Mouse (Mus musculus) embryo, embryonic 10.5 days (tissue): ENCODE measurements around the gene Cxcl16.
"Not testable (repeated sequence)": the region's sequence is repeated elsewhere in the genome, so short reads cannot be mapped to it uniquely, and the experiment has no call there.

Experiments used
- DNase-seq: peaks from one replicate; pipeline ENCODE4 v3.0.0-alpha.2; 2015; ENCODE audit warnings: low spot score

The Cxcl16 gene

GRCm38 (mm10) chr11:70459601-70460101, at the start of gene Cxcl16:
Gene Cxcl16 (minus strand): TSS chr11:70459984.
- peak; percentile 9 for DNase-seq

- no peak for DNase-seq
Measured at GRCm38 (mm10) chr11:70506962-70507515, 47.3 kb upstream of the Cxcl16 start.

- peak; percentile 82 for DNase-seq
Measured at GRCm38 (mm10) chr11:70506385-70506784, 46.6 kb upstream of the Cxcl16 start.

DNA sequence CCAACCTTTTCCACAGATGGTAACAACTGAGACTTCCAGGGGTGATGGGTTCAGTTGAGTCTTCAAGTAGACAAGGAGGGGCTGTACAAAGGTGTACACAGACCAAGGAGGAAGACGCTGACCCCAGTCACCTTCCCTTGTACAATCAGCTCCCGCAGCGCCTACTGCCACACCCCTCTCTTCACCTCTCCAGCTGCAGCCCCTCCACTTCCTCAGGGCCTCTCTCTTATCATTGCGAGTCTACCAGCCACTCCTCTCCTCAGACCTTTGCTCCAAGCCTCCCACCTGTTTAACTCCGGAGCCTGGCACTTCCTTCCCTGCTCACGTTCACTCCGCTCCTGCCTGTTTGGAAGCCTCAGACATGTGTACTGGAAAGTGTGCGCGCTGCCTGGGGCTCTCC, 45.2 kb upstream of the Cxcl16 start, which contains the start of gene Tm4sf5:
Tm4sf5 (plus strand) TSS at position 275 of the 400 bp plus-strand sequence.
- DNase-seq, result no peak

DNA sequence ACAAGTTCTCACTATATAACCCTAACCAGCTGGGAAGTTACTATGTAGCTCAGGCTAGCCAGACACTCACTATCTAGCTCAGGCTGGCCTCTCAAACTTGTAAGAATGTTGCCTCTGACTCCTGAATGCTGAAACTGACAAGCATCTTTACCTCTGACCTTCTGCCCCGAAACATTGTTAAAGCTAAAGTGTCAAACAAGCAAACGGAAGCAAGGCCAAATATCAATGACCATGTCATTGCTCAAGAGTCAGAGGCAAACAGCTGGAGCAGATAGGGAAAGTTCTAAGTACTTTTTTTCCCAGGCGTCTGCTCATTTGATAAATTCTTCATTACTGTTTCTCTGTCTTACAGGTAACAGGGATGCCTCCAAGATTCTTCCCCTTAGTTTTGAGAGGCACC, 42.2 kb upstream of the Cxcl16 start:
- no peak for DNase-seq

- DNase-seq, result no peak
Measured at GRCm38 (mm10) chr11:70500476-70500812, 40.7 kb upstream of the Cxcl16 start.

GRCm38 (mm10) chr11:70499566-70500475, 40.0 kb upstream of the Cxcl16 start:
- no peak for DNase-seq

DNA sequence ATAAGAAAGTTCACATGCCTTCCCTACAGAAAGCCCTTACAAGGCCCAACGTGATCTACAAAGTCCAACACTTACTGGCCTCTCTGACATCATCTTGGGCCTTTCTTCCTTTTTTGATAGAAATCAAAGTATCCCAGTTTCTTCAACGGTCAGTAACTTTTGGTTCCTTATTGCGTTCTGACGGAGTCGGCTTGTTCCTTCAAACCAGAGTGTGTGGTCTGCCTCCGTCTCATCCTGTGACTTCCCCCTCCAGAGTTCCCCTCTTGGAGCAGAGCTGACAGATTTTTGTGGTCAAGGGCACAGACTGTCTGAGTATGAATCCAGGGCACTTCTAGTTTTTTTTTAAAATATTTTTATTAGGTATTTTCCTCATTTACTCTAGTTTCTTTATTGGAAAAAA, 29.9 kb upstream of the Cxcl16 start:
- no peak for DNase-seq

- DNase-seq, result no peak
Measured at GRCm38 (mm10) chr11:70489138-70489537, 29.4 kb upstream of the Cxcl16 start.

- DNase-seq, result no peak
Measured at GRCm38 (mm10) chr11:70487816-70488215, 28.0 kb upstream of the Cxcl16 start.

DNA sequence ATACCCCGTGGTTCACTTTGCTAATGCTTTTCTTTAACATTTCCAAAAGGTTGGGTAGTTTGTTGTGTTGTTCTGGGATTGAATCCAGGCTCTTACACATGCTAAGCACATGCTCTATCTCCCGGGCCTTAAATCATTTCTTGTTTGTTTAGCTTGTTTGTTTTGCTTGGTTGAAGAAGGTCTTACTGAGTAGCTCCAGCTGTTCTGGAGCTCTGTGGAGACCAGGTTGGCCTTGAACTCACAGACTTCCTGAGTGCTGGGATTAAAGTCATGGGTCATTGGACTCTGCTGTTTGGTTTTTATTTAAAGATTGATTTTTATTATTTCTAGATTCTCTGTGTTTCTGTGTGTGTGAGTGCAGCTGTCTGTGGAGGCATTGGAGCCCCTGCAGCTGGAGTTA, 25.7 kb upstream of the Cxcl16 start:
- DNase-seq, result no peak

GRCm38 (mm10) chr11:70474872-70475534, 15.2 kb upstream of the Cxcl16 start:
- DNase-seq, result no peak

DNA sequence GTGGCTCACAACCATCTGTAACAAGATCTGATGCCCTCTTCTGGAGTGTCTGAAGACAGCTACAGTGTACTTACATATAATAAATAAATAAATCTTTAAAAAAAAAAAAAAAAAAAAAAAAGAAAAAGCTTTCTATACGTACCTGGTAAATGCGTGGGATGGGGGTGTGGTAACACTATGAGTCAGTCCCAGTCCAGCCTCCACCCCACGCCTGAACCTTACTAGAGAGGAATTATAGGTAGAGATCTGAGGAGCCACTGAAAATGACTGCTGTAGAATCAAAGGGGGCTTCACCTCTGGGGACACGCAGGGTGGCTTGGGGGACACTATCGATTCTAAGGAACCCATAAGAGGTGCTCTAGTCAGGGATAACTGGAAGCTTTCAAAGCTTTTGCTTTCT, 13.5 kb upstream of the Cxcl16 start:
- DNase-seq, result not testable (repeated sequence)

GRCm38 (mm10) chr11:70472716-70473115, 12.9 kb upstream of the Cxcl16 start:
- no peak for DNase-seq

- DNase-seq, result no peak
Measured at GRCm38 (mm10) chr11:70469764-70470163, 10.0 kb upstream of the Cxcl16 start.

- no peak for DNase-seq
Measured at GRCm38 (mm10) chr11:70467902-70468619, 8.3 kb upstream of the Cxcl16 start.

DNA sequence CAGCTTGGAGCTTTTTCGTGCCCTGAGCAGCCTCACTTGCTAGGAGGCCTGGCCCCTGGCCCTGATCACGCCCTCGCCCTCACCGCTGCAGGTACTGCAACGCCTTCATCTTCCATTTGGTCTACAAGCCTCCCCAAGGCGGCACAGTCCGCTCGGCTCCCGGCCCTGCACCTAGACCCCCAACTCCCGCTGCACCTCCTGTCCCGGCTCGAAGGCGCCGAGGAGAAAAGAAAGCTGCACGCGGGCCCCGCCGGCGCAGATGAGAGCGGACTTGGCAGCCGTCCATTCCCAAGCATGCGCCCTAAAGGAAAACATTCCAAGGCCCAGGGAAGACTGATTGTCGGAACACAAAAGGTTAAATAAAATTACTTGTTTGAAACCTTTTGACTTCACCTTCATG, 6.0 kb upstream of the Cxcl16 start:
- peak; percentile 14 for DNase-seq

DNA sequence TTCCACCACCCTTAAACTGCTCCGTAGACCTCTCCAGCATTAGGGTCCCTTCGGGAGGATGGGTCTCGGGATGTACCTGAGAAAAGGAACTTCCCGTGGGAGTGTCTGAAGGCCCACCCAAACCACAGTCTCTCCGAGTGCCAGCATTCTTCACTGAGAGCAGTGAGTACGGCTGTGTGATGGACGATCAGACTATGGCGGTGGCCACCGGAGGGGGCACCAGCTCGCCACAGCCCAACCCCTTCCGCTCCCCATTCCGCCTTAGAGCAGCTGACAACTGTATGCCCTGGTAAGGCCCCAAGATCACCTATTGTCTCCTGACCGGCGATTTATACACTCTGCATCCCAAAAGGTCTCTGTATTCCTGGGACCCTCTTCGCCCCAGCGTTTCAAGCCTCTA, 5.4 kb upstream of the Cxcl16 start:
- peak; percentile 30 for DNase-seq

- no peak for DNase-seq
Measured at GRCm38 (mm10) chr11:70463970-70464369, 4.2 kb upstream of the Cxcl16 start.

DNA sequence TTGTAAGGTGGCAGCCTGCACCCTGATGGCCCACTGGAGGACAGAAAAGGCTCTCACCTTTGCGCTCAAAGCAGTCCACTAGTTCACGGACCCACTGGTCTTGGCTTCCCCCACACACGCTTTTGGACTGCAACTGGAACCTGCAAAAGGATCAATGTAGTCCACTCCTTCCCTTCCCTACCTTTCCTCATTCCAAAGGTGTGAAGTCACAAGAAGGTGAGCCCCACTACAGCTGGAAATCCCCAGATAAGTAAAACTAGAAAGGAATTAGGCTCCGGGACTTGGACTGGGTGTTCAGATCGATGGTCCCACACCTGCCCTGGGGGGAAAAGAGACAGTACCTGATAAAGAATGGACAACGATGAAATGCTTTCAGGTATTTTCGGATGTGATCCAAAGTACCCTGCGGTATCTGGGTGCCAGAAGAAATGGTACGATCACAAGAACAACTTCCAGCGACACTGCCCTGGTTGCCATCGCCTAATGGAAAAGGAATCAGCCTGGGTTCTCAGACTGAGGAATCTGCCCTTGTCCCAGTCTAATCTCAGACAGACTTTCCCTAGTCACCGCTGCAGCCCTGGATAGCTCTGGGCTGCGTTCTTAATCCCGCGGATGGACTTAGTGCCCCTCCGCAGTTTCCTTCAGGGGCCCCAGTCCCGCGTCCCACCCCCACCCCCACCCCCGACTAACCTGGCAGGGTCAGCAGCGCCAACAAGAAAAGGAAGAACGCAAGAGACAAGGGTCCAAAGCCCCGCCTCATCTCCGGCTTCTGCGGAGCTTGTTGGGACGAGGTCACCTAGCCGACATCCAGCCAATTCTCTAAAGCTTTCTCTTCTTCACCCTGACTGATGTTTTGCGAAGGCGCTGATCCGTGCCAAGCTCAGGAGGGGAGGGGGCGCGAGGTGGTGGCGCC, 840 bp downstream of the Cxcl16 start, which contains the start of gene Zmynd15:
Zmynd15 (plus strand) TSS at position 746 of the 913 bp plus-strand sequence.
- peak; percentile 31 for DNase-seq
